Mouse (Mus musculus): ENCODE measurements at regions not wholly inside any gene's neighbourhood (a gene's known extent, or its start where the extent isn't known, plus 50 kb on each side); places are given as distances from the start of the nearest gene placed in this dataset.
A peak's percentile ranks its signal among the peaks of the same experiment; 100 is the strongest.

- no peak overlapping the region for H3K4me3 ChIP-seq (ENCODE audit: low read depth, low read length)
- TF ChIP-seq CTCF (IDR thresholded peaks at IDR 0.05; ENCODE audit: low read depth) (no peak), EP300 (IDR thresholded peaks at IDR 0.05; ENCODE audit: low read depth) (no peak)
- WGBS (ENCODE audit: insufficient replicate concordance), result 6% methylated on average over 4 of the region's 4 CpGs
- H3K9me3 ChIP-seq (ENCODE audit: low read length), result no peaks in the 10 kb centered on the region
- H3K27me3 ChIP-seq (ENCODE audit: insufficient read depth, low read length), result no peaks in the 10 kb centered on the region
- DNase-seq (no peak), ATAC-seq (peak; percentile 67)
- H3K9ac ChIP-seq (replicated peaks), result no peak overlapping the region
- no peak overlapping the region for H3K27ac ChIP-seq (ENCODE audit: low read depth)
- no peaks in the 10 kb centered on the region for H3K36me3 ChIP-seq (replicated peaks; ENCODE audit: insufficient read depth, low read length)
- H3K4me1 ChIP-seq (ENCODE audit: insufficient read depth), result no peaks in the 10 kb centered on the region
- no peak overlapping the region for H3K4me2 ChIP-seq (ENCODE audit: low read depth, low read length)
Observed at GRCm38 (mm10) chr11:22665978-22666377, 154.1 kb downstream of the Tmem17 start.

- TF ChIP-seq EP300 (IDR thresholded peaks at IDR 0.05; ENCODE audit: low read depth) (no peak), CTCF (IDR thresholded peaks at IDR 0.05; ENCODE audit: low read depth) (no peak)
- H3K27ac ChIP-seq (ENCODE audit: low read depth), result no peak overlapping the region
- no peaks in the 10 kb centered on the region for H3K27me3 ChIP-seq (ENCODE audit: insufficient read depth, low read length)
- ATAC-seq, result no peak
- H3K9ac ChIP-seq (replicated peaks), result no peak overlapping the region
- no peak overlapping the region for H3K4me3 ChIP-seq (ENCODE audit: low read depth, low read length)
- no peak overlapping the region for H3K4me2 ChIP-seq (ENCODE audit: low read depth, low read length)
- WGBS (ENCODE audit: insufficient replicate concordance), result 51% methylated on average over 5 of the region's 5 CpGs
- no peak for DNase-seq
- H3K4me1 ChIP-seq (ENCODE audit: insufficient read depth), result no peaks in the 10 kb centered on the region
- H3K9me3 ChIP-seq (ENCODE audit: low read length), result no peaks in the 10 kb centered on the region
- H3K36me3 ChIP-seq (replicated peaks; ENCODE audit: insufficient read depth, low read length), result no peaks in the 10 kb centered on the region
Observed at GRCm38 (mm10) chr11:22666378-22666777, 154.5 kb downstream of the Tmem17 start.

- no peak for ATAC-seq
- WGBS (ENCODE audit: insufficient replicate concordance), result 26% methylated on average over 2 of the region's 2 CpGs
Observed at GRCm38 (mm10) chr11:22668220-22668619, 156.3 kb downstream of the Tmem17 start.

GRCm38 (mm10) chr11:22669267-22669666 is 157.4 kb downstream of the Tmem17 start:
- H3K9ac ChIP-seq (replicated peaks), result no peak overlapping the region
- H3K27me3 ChIP-seq (ENCODE audit: insufficient read depth, low read length), result no peaks in the 10 kb centered on the region
- no peaks in the 10 kb centered on the region for H3K9me3 ChIP-seq (ENCODE audit: low read length)
- TF ChIP-seq EP300 (IDR thresholded peaks at IDR 0.05; ENCODE audit: low read depth), result no peak
- no peak for TF ChIP-seq CTCF (IDR thresholded peaks at IDR 0.05; ENCODE audit: low read depth)
- 75% methylated on average over 4 of the region's 4 CpGs for WGBS (ENCODE audit: insufficient replicate concordance)
- no peak overlapping the region for H3K27ac ChIP-seq (ENCODE audit: low read depth)
- no peak for ATAC-seq
- H3K4me1 ChIP-seq (ENCODE audit: insufficient read depth), result no peaks in the 10 kb centered on the region
- H3K4me3 ChIP-seq (ENCODE audit: low read depth, low read length), result no peak overlapping the region
- no peaks in the 10 kb centered on the region for H3K36me3 ChIP-seq (replicated peaks; ENCODE audit: insufficient read depth, low read length)
- no peak for DNase-seq
- no peak overlapping the region for H3K4me2 ChIP-seq (ENCODE audit: low read depth, low read length)

More at GRCm38 (mm10) chr11:22668220-22668619, 156.3 kb downstream of the Tmem17 start:
- no peaks in the 10 kb centered on the region for H3K4me1 ChIP-seq (ENCODE audit: insufficient read depth)
- H3K36me3 ChIP-seq (replicated peaks; ENCODE audit: insufficient read depth, low read length), result no peaks in the 10 kb centered on the region
- TF ChIP-seq EP300 (IDR thresholded peaks at IDR 0.05; ENCODE audit: low read depth), result no peak
- TF ChIP-seq CTCF (IDR thresholded peaks at IDR 0.05; ENCODE audit: low read depth), result no peak
- H3K4me2 ChIP-seq (ENCODE audit: low read depth, low read length), result no peak overlapping the region
- no peak overlapping the region for H3K9ac ChIP-seq (replicated peaks)
- H3K4me3 ChIP-seq (ENCODE audit: low read depth, low read length), result no peak overlapping the region
- no peaks in the 10 kb centered on the region for H3K27me3 ChIP-seq (ENCODE audit: insufficient read depth, low read length)
- H3K27ac ChIP-seq (ENCODE audit: low read depth), result no peak overlapping the region
- no peak for DNase-seq
- H3K9me3 ChIP-seq (ENCODE audit: low read length), result no peaks in the 10 kb centered on the region

GRCm38 (mm10) chr11:22671791-22672490 is 160.1 kb downstream of the Tmem17 start:
- no peak overlapping the region for H3K4me3 ChIP-seq (ENCODE audit: low read depth, low read length)
- H3K9me3 ChIP-seq (ENCODE audit: low read length), result no peaks in the 10 kb centered on the region
- H3K36me3 ChIP-seq (replicated peaks; ENCODE audit: insufficient read depth, low read length), result no peaks in the 10 kb centered on the region
- DNase-seq, result no peak
- H3K4me1 ChIP-seq (ENCODE audit: insufficient read depth), result peaks cover 3% of the 10 kb centered on the region; the same call in 1 of the 2 replicates
- no peaks in the 10 kb centered on the region for H3K27me3 ChIP-seq (ENCODE audit: insufficient read depth, low read length)
- H3K4me2 ChIP-seq (ENCODE audit: low read depth, low read length), result no peak overlapping the region
- no peak overlapping the region for H3K27ac ChIP-seq (ENCODE audit: low read depth)
- WGBS (ENCODE audit: insufficient replicate concordance), result 40% methylated on average over 5 of the region's 5 CpGs
- TF ChIP-seq EP300 (IDR thresholded peaks at IDR 0.05; ENCODE audit: low read depth), result peak; percentile 54; the same call in 1 of the 2 replicates
- TF ChIP-seq CTCF (IDR thresholded peaks at IDR 0.05; ENCODE audit: low read depth), result no peak
- ATAC-seq, result peak; percentile 43
- no peak overlapping the region for H3K9ac ChIP-seq (replicated peaks)

GRCm38 (mm10) chr11:22675047-22675446 is 163.2 kb downstream of the Tmem17 start:
- TF ChIP-seq EP300 (IDR thresholded peaks at IDR 0.05; ENCODE audit: low read depth) (peak; percentile 24; the same call in 1 of the 2 replicates), CTCF (IDR thresholded peaks at IDR 0.05; ENCODE audit: low read depth) (no peak)
- ATAC-seq, result no peak
- no peak overlapping the region for H3K27ac ChIP-seq (ENCODE audit: low read depth)
- no peaks in the 10 kb centered on the region for H3K27me3 ChIP-seq (ENCODE audit: insufficient read depth, low read length)
- no peak overlapping the region for H3K9ac ChIP-seq (replicated peaks)
- 23% methylated on average over 3 of the region's 3 CpGs for WGBS (ENCODE audit: insufficient replicate concordance)
- H3K4me2 ChIP-seq (ENCODE audit: low read depth, low read length), result no peak overlapping the region
- H3K36me3 ChIP-seq (replicated peaks; ENCODE audit: insufficient read depth, low read length), result no peaks in the 10 kb centered on the region
- H3K9me3 ChIP-seq (ENCODE audit: low read length), result no peaks in the 10 kb centered on the region
- no peak overlapping the region for H3K4me3 ChIP-seq (ENCODE audit: low read depth, low read length)
- peaks cover 3% of the 10 kb centered on the region; the same call in 1 of the 2 replicates for H3K4me1 ChIP-seq (ENCODE audit: insufficient read depth)
- no peak for DNase-seq
